Mouse (Mus musculus) hindbrain, postnatal 0 days (tissue): ENCODE measurements around the gene Srsf6. TPM values are rescaled to one million over a fixed set of nuclear protein-coding genes. Genes with fewer than 3 reads are reported as not detected.
A peak's percentile ranks its signal among the peaks of the same experiment; 100 is the strongest.

Experiments used
- ATAC-seq: fragments of 200-750 bp; cut with Nextera tagmentation; 2 replicates; pipeline ENCODE4 v1.8.0; 2017; ENCODE audit warnings: mild to moderate bottlenecking, moderate TSS enrichment, moderate library complexity
- DNase-seq: peaks from one replicate; pipeline ENCODE4 v3.0.0-alpha.2; 2015; ENCODE audit warnings: low spot score
- H3K27ac ChIP-seq: fragments of 300-500 bp; sonication (generic); 2 replicates; pipeline ENCODE4 v1.5.1; 2014; ENCODE audit warnings: mild to moderate bottlenecking
- H3K27me3 ChIP-seq: fragments of 300-500 bp; sonication (generic); 2 replicates; pipeline ENCODE4 v1.6.1; 2014; ENCODE audit warnings: low read length, mixed read lengths; ENCODE audit not compliant: insufficient read depth
- H3K36me3 ChIP-seq: fragments of 300-500 bp; sonication (generic); 2 replicates; pipeline ENCODE4 v1.6.1; 2014; ENCODE audit warnings: low read length, mixed read lengths; ENCODE audit not compliant: insufficient read depth
- H3K4me1 ChIP-seq: fragments of 300-500 bp; sonication (generic); 2 replicates; pipeline ENCODE4 v1.6.1; 2014; ENCODE audit warnings: antibody characterized with exemption, low read length, mixed read lengths; ENCODE audit not compliant: insufficient read depth
- H3K4me2 ChIP-seq: fragments of 300-500 bp; sonication (generic); 2 replicates; pipeline ENCODE4 v1.6.1; 2014; ENCODE audit warnings: low read depth, mild to moderate bottlenecking, low read length, moderate library complexity, mixed read lengths
- H3K4me3 ChIP-seq: fragments of 300-500 bp; sonication (generic); 2 replicates; pipeline ENCODE4 v1.5.1; 2014; ENCODE audit warnings: low read length
- H3K9ac ChIP-seq: fragments of 300-500 bp; sonication (generic); replicated peaks from 2 replicates; pipeline ENCODE4 v1.6.1; 2014; ENCODE audit warnings: mild to moderate bottlenecking, low read length, moderate library complexity, mixed read lengths
- H3K9me3 ChIP-seq: fragments of 300-500 bp; sonication (generic); 2 replicates; pipeline ENCODE4 v1.6.1; 2016; ENCODE audit warnings: low read length, mixed read lengths
- CTCF ChIP-seq: IDR thresholded peaks from 2 replicates; pipeline ENCODE4 v1.5.1; 2016; ENCODE audit warnings: antibody characterized with exemption, control low read depth, low read depth
- WGBS: fragments of 180-500 bp; shearing (Covaris S2); extraction: QIAGEN DNeasy Blood & Tissue Kit; methylation state at CpG from one replicate; pipeline ENCODE4 v1.1.7; 2014; 5-methylcytosine and 5-hydroxymethylcytosine counted together
- polyA plus RNA-seq: library from polyadenylated mRNA; unstranded; fragments of >200 nt; fragmentation: Nextera tagmentation; extraction: Ambion mirVana; gene quantifications from 2 replicates; pipeline ENCODE4 v1.2.1, GENCODE M21; 2015
- total RNA-seq: library from RNA; depleted of rRNA; stranded (reverse); fragments of >200 nt; gene quantifications from 2 replicates; pipeline ENCODE4 v1.2.3, GENCODE M21; 2014

Srsf6 gene
- total and polyA plus RNA-seq, 2 experiments from 2014 or later, result 87.2 to 124 TPM

- no peak overlapping the region for H3K4me2 ChIP-seq
- 93% methylated on average over 2 of the region's 2 CpGs for WGBS
These were observed 35.4 kb downstream of the Srsf6 start for GRCm38 (mm10) chr2:162966734-162967133.

GRCm38 (mm10) chr2:162968357-162968756 lies 37.0 kb downstream of the Srsf6 start:
- H3K9ac ChIP-seq, result no peak overlapping the region
- 8% methylated on average over 5 of the region's 5 CpGs for WGBS

More at GRCm38 (mm10) chr2:162966734-162967133, 35.4 kb downstream of the Srsf6 start:
- TF ChIP-seq CTCF, result no peak
- Histone ChIP-seq H3K27me3 (no peaks in the 10 kb centered on the region), H3K9me3 (no peaks in the 10 kb centered on the region), H3K9ac (no peak overlapping the region), H3K4me1 (no peaks in the 10 kb centered on the region), H3K27ac (no peak overlapping the region), H3K4me3 (no peak overlapping the region), H3K36me3 (peaks cover 5% of the 10 kb centered on the region; the same call in 1 of the 2 replicates)
- DNase-seq (no peak), ATAC-seq (no peak)

GRCm38 (mm10) chr2:162969101-162969500 lies 37.8 kb downstream of the Srsf6 start:
- H3K36me3 ChIP-seq, result peaks cover 5% of the 10 kb centered on the region; the same call in 1 of the 2 replicates
- H3K4me1 ChIP-seq, result 0 out of 2 replicates have a peak, but pooled peaks cover 8% of the 10 kb centered on the region
- H3K27me3 ChIP-seq, result no peaks in the 10 kb centered on the region
- WGBS, result 91% methylated on average over 3 of the region's 3 CpGs
- no peaks in the 10 kb centered on the region for H3K9me3 ChIP-seq
- no peak overlapping the region for H3K27ac ChIP-seq
- no peak for TF ChIP-seq CTCF
- no peak overlapping the region for H3K4me2 ChIP-seq
- DNase-seq (no peak), ATAC-seq (no peak)
- no peak overlapping the region for H3K9ac ChIP-seq
- H3K4me3 ChIP-seq, result no peak overlapping the region

More at GRCm38 (mm10) chr2:162968357-162968756, 37.0 kb downstream of the Srsf6 start:
- Histone ChIP-seq H3K4me3 (no peak overlapping the region), H3K27ac (no peak overlapping the region), H3K27me3 (no peaks in the 10 kb centered on the region), H3K4me2 (no peak overlapping the region), H3K9me3 (no peaks in the 10 kb centered on the region), H3K36me3 (peaks cover 5% of the 10 kb centered on the region; the same call in 1 of the 2 replicates), H3K4me1 (0 out of 2 replicates have a peak, but pooled peaks cover 1% of the 10 kb centered on the region)
- peak; percentile 90 for TF ChIP-seq CTCF
- ATAC-seq, result peak; percentile 63
- peak; percentile 66 for DNase-seq

- Histone ChIP-seq H3K4me1 (0 out of 2 replicates have a peak, but pooled peaks cover 8% of the 10 kb centered on the region), H3K27ac (no peak overlapping the region), H3K4me2 (no peak overlapping the region), H3K27me3 (no peaks in the 10 kb centered on the region), H3K4me3 (no peak overlapping the region), H3K9ac (no peak overlapping the region), H3K9me3 (no peaks in the 10 kb centered on the region), H3K36me3 (peaks cover 3% of the 10 kb centered on the region; the same call in 1 of the 2 replicates)
- DNase-seq (no peak), ATAC-seq (no peak)
- no peak for TF ChIP-seq CTCF
- WGBS, result 85% methylated on average over 6 of the region's 6 CpGs
These were observed 39.6 kb downstream of the Srsf6 start for GRCm38 (mm10) chr2:162970896-162971295.

- ATAC-seq, result no peak
- Histone ChIP-seq H3K27ac (no peak overlapping the region), H3K36me3 (no peaks in the 10 kb centered on the region), H3K4me1 (0 out of 2 replicates have a peak, but pooled peaks cover 8% of the 10 kb centered on the region), H3K4me3 (no peak overlapping the region), H3K4me2 (no peak overlapping the region), H3K9ac (no peak overlapping the region), H3K9me3 (no peaks in the 10 kb centered on the region), H3K27me3 (no peaks in the 10 kb centered on the region)
- no peak for TF ChIP-seq CTCF
- no peak for DNase-seq
- 52% methylated on average over 7 of the region's 7 CpGs for WGBS
These were observed 41.4 kb downstream of the Srsf6 start for GRCm38 (mm10) chr2:162972752-162973151.

- Histone ChIP-seq H3K9ac (no peak overlapping the region), H3K27me3 (no peaks in the 10 kb centered on the region), H3K36me3 (no peaks in the 10 kb centered on the region), H3K9me3 (no peaks in the 10 kb centered on the region), H3K4me2 (no peak overlapping the region), H3K27ac (no peak overlapping the region), H3K4me1 (0 out of 2 replicates have a peak, but pooled peaks cover 8% of the 10 kb centered on the region), H3K4me3 (no peak overlapping the region)
- WGBS, result 67% methylated on average over 5 of the region's 5 CpGs
- TF ChIP-seq CTCF, result no peak
- no peak for ATAC-seq
- no peak for DNase-seq
These were observed 41.9 kb downstream of the Srsf6 start for GRCm38 (mm10) chr2:162973206-162973605.

- no peaks in the 10 kb centered on the region for H3K36me3 ChIP-seq
- no peaks in the 10 kb centered on the region for H3K27me3 ChIP-seq
- ATAC-seq (no peak), DNase-seq (peak; percentile 20)
- H3K4me2 ChIP-seq, result no peak overlapping the region
- no peak for TF ChIP-seq CTCF
- H3K9me3 ChIP-seq, result no peaks in the 10 kb centered on the region
- 12% methylated on average over 11 of the region's 11 CpGs for WGBS
- 0 out of 2 replicates have a peak, but pooled peaks cover 8% of the 10 kb centered on the region for H3K4me1 ChIP-seq
- H3K4me3 ChIP-seq, result no peak overlapping the region
- no peak overlapping the region for H3K27ac ChIP-seq
- no peak overlapping the region for H3K9ac ChIP-seq
These were observed 42.3 kb downstream of the Srsf6 start for GRCm38 (mm10) chr2:162973637-162974036.
